8 mouse cellular contexts compared by ENCODE assay signal in the genomic region with DNA sequence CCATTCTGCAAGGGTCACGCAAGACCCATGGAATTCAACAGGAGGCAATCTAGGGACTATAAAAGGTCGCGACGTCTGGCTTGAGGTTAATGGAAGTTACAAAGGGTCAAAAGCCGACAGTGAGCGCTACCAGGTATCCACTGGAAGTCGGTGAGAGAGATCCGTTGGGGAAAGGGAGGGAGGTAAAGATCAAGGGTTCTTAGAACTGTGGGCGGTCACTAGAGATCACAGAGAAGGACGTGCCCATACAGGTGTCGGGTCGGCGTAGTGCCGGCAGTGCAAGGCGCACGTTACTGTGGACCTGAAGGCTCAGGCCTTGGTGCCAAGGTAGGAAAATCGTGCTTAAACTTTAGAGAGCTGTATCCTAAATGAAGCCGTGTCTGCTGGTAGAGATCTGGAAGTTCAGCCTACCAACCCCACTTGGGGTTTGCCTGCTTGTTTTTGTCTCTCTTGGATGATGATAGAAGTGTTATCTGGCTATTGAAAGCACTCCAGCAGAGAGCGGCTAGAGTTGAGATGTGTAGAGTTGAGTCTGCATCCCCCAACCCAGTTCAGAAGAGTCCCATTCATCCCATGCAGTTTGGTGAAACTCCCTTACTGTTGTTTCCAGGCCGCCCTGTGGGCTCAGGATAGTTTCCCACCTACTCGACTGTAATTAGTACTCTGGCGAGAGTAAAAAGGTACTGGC. TPM values are rescaled to one million over a fixed set of nuclear protein-coding genes. Genes with fewer than 3 reads are reported as not detected.
DNase-seq lines count a peak whose midpoint lies in the region; ATAC-seq lines count a peak whose summit lies in the region.

No protein-coding gene starts in this region.

- H3K4me3 ChIP-seq in forebrain, embryonic 16.5 days (replicated peaks; ENCODE audit: low read length): peak overlapping the region; percentile 45
- peak overlapping the region; percentile 62 for H3K4me3 ChIP-seq in liver, embryonic 11.5 days (ENCODE audit: low read depth, low read length)
- peak overlapping the region; percentile 47 for H3K4me3 ChIP-seq in neural tube, embryonic 15.5 days (replicated peaks)

- WGBS in forebrain, embryonic 16.5 days: 4% methylated on average over 22 of the region's 22 CpGs
- 5% methylated on average over 22 of the region's 22 CpGs for WGBS in liver, embryonic 11.5 days
- WGBS in neural tube, embryonic 15.5 days: 4% methylated on average over 22 of the region's 22 CpGs

- peak overlapping the region; percentile 70 for H3K4me2 ChIP-seq in forebrain, embryonic 16.5 days (ENCODE audit: low read length)
- H3K4me2 ChIP-seq in liver, embryonic 11.5 days: peak overlapping the region; percentile 93
- H3K4me2 ChIP-seq in neural tube, embryonic 15.5 days: peak overlapping the region; percentile 85

- no peaks in the 10 kb centered on the region for H3K9me3 ChIP-seq in forebrain, embryonic 16.5 days (ENCODE audit: control insufficient read depth, low read length)
- H3K9me3 ChIP-seq in liver, embryonic 11.5 days (ENCODE audit: control insufficient read depth, low read length): no peaks in the 10 kb centered on the region
- H3K9me3 ChIP-seq in neural tube, embryonic 15.5 days (replicated peaks): no peaks in the 10 kb centered on the region

- H3K9ac ChIP-seq in forebrain, embryonic 16.5 days (replicated peaks; ENCODE audit: low read depth, low read length): peak overlapping the region; percentile 48; the same call in 1 of the 2 replicates
- peak overlapping the region; percentile 52 for H3K9ac ChIP-seq in liver, embryonic 11.5 days (ENCODE audit: low read depth, low read length)
- H3K9ac ChIP-seq in neural tube, embryonic 15.5 days (replicated peaks): peak overlapping the region; percentile 42

- peaks cover 17% of the 10 kb centered on the region for H3K4me1 ChIP-seq in forebrain, embryonic 16.5 days (replicated peaks; ENCODE audit: control insufficient read depth, insufficient read depth, low read length)
- peaks cover 26% of the 10 kb centered on the region for H3K4me1 ChIP-seq in liver, embryonic 11.5 days (replicated peaks; ENCODE audit: control insufficient read depth, insufficient read depth, low read length)
- H3K4me1 ChIP-seq in neural tube, embryonic 15.5 days: peaks cover 34% of the 10 kb centered on the region

- peak; percentile 10 for DNase-seq in retina, embryonic 14.5 days (ENCODE audit: low spot score)
- no peak for DNase-seq in retina, postnatal 1 day
- DNase-seq in liver, embryonic 11.5 days (ENCODE audit: low spot score): no peak
- DNase-seq in gastrocnemius, postnatal 4 days (ENCODE audit: low spot score in 2 of 2): no peak
- no peak for DNase-seq in ovary, postnatal 36 days (ENCODE audit: low spot score)
- DNase-seq in thymus, postnatal 4 days: no peak

- ATAC-seq in forebrain, embryonic 16.5 days: no peak
- no peak for ATAC-seq in liver, embryonic 11.5 days (replicated peaks; ENCODE audit: low FRiP score)
- ATAC-seq in neural tube, embryonic 15.5 days (ENCODE audit: low FRiP score): no peak

- H3K36me3 ChIP-seq in forebrain, embryonic 16.5 days (ENCODE audit: control insufficient read depth, insufficient read depth): no peaks in the 10 kb centered on the region
- H3K36me3 ChIP-seq in liver, embryonic 11.5 days (ENCODE audit: control insufficient read depth, insufficient read depth, low read length): peaks cover 8% of the 10 kb centered on the region; the same call in 1 of the 2 replicates
- H3K36me3 ChIP-seq in neural tube, embryonic 15.5 days: 0 out of 2 replicates have a peak, but pooled peaks cover 3% of the 10 kb centered on the region

- no peak overlapping the region for H3K27ac ChIP-seq in forebrain, embryonic 16.5 days (ENCODE audit: low read length)
- H3K27ac ChIP-seq in liver, embryonic 11.5 days (ENCODE audit: low read depth, low read length): peak overlapping the region; percentile 66
- H3K27ac ChIP-seq in neural tube, embryonic 15.5 days (replicated peaks): no peak overlapping the region

- peaks cover 53% of the 10 kb centered on the region for H3K27me3 ChIP-seq in forebrain, embryonic 16.5 days (replicated peaks; ENCODE audit: control insufficient read depth, insufficient read depth, low read length)
- H3K27me3 ChIP-seq in liver, embryonic 11.5 days (replicated peaks; ENCODE audit: control insufficient read depth, insufficient read depth, low read length): peaks cover 50% of the 10 kb centered on the region
- peaks cover 73% of the 10 kb centered on the region for H3K27me3 ChIP-seq in neural tube, embryonic 15.5 days (replicated peaks)

RNA-seq across cellular contexts. Expression of a gene that starts 0.6 kb away (rescaled TPM):
- polyA plus RNA-seq in forebrain, embryonic 16.5 days (2015; fragmentation: Nextera tagmentation; extraction: Ambion mirVana): 0.37 and 0.42 TPM in 2 replicates
- 11.6 and 12.7 TPM in 2 replicates for polyA plus RNA-seq in liver, embryonic 11.5 days (2014; fragmentation: Nextera tagmentation; extraction: Ambion mirVana)
- 0.17 and 4.5 TPM in 2 replicates for polyA plus RNA-seq in neural tube, embryonic 15.5 days (2015; fragmentation: Nextera tagmentation; extraction: Ambion mirVana)
- under 1 TPM in 1 of 2 experiments, not detected in 1; 0.18 TPM for total RNA-seq in gastrocnemius, postnatal 4 days (2021)

RNA-seq across cellular contexts. Expression of a gene that starts 12.8 kb away (rescaled TPM):
- polyA plus RNA-seq in forebrain, embryonic 16.5 days (2015; fragmentation: Nextera tagmentation; extraction: Ambion mirVana): 18.2 and 20.6 TPM in 2 replicates
- polyA plus RNA-seq in liver, embryonic 11.5 days (2014; fragmentation: Nextera tagmentation; extraction: Ambion mirVana): 9.2 and 9.6 TPM in 2 replicates
- 19.1 and 21.6 TPM in 2 replicates for polyA plus RNA-seq in neural tube, embryonic 15.5 days (2015; fragmentation: Nextera tagmentation; extraction: Ambion mirVana)
- 1 to 10 TPM; 8.6 to 8.9 TPM for total RNA-seq in gastrocnemius, postnatal 4 days (2021)

RNA-seq across cellular contexts. Expression of a gene that starts 31.3 kb away (rescaled TPM):
- 49.3 and 58.4 TPM in 2 replicates for polyA plus RNA-seq in forebrain, embryonic 16.5 days (2015; fragmentation: Nextera tagmentation; extraction: Ambion mirVana)
- 46.3 and 52.5 TPM in 2 replicates for polyA plus RNA-seq in liver, embryonic 11.5 days (2014; fragmentation: Nextera tagmentation; extraction: Ambion mirVana)
- polyA plus RNA-seq in neural tube, embryonic 15.5 days (2015; fragmentation: Nextera tagmentation; extraction: Ambion mirVana): 55.6 and 61.5 TPM in 2 replicates
- 10 to 100 TPM; 10.5 to 11.5 TPM for total RNA-seq in gastrocnemius, postnatal 4 days (2021)
